Mouse (Mus musculus): ENCODE results near the gene Pyurf.

- TF ChIP-seq CTCF (conservative IDR thresholded peaks at IDR 0.05; ENCODE audit: low read length), result no peak
- no peak for TF ChIP-seq NANOG (IDR thresholded peaks at IDR 0.05; ENCODE audit: borderline replicate concordance, low read length)
- TF ChIP-seq POU5F1 (IDR thresholded peaks at IDR 0.05; ENCODE audit: borderline replicate concordance, low read length), result no peak
Measured at GRCm38 (mm10) chr6:57661295-57661694, 30.6 kb downstream of the Pyurf start.

All from E14TG2a.4 (cell line).